ENCODE assay signal across 8 mouse cellular contexts in the genomic region with DNA sequence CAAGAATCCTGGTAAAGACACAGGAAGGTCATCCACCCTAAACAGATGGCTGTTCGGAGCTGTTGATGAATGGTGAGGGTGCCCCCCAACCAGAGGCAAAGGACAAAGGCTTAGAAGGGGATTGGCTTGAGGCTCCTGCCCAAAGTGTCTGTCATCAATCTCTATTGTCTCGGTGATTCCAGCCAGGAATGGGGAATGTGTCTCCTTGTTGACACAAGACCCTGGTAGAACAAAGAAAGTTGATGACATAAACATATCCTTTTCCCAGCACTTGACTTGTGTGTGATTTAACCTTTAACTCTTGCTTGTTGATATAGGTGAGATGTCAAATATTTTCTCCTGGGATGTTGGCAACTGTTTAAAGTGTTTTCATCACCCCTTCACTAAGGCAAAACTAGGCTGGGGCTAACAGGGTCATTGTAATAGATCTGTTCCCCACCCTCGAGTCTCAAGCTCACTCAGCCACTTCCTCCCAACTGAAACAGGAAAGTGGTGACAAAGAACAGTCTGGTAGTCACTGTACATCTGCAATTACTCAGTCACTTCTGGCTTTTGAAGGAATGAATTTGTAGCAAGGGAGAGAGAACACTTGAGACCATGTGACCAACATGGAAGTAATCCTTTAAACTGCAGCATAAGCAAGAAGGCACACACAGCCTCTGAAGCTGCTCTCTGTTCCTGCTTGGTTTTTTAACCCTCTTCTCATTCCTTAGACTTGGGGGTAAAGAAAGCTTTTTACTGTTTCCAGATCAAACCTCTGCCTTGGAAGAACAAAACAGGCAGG. TPM values are rescaled to one million over a fixed set of nuclear protein-coding genes. Genes with fewer than 3 reads are reported as not detected.
DNase-seq lines count a peak whose midpoint lies in the region; ATAC-seq and TF ChIP-seq lines count a peak whose summit lies in the region.

No protein-coding gene starts in this region.

- WGBS in lung, adult 2 months, result 27% methylated on average over 3 of the region's 3 CpGs
- WGBS in stomach, embryonic 15.5 days, result 18% methylated on average over 3 of the region's 3 CpGs

- H3K4me1 ChIP-seq in lung, adult 2 months (ENCODE audit: control insufficient read depth, insufficient read depth, low read length), result peaks cover 6% of the 10 kb centered on the region
- no peaks in the 10 kb centered on the region for H3K4me1 ChIP-seq in stomach, embryonic 15.5 days

- peak; percentile 30 for DNase-seq in lung, postnatal 10 days
- no peak for DNase-seq in lung, adult 2 months
- DNase-seq in heart, adult 8-10 months (ENCODE audit: low spot score), result peak; percentile 74
- peak; percentile 34 for DNase-seq in kidney, postnatal 10 days
- no peak for DNase-seq in testis, postnatal 14 days (ENCODE audit: low spot score)
- DNase-seq in thymus, adult 18-20 months, result no peak
- no peak for DNase-seq in left cerebral cortex, adult 18-20 months (ENCODE audit: low spot score in 2 of 2)

- no peaks in the 10 kb centered on the region for H3K27me3 ChIP-seq in stomach, embryonic 15.5 days (replicated peaks)

- H3K9ac ChIP-seq in stomach, embryonic 15.5 days, result no peak overlapping the region

- TF ChIP-seq POLR2A in lung, adult 2 months (IDR thresholded peaks at IDR 0.05; ENCODE audit: borderline replicate concordance, extremely low read depth, low read depth, low read length), result no peak

- peak; percentile 60; the same call in 1 of the 2 replicates for ATAC-seq in stomach, embryonic 15.5 days (ENCODE audit: insufficient read depth, low FRiP score, low read depth)

- TF ChIP-seq CTCF in lung, adult 2 months (IDR thresholded peaks at IDR 0.05; ENCODE audit: insufficient read depth, low read length), result no peak

- H3K36me3 ChIP-seq in stomach, embryonic 15.5 days, result no peaks in the 10 kb centered on the region

- no peaks in the 10 kb centered on the region for H3K9me3 ChIP-seq in stomach, embryonic 15.5 days

- H3K4me3 ChIP-seq in lung, adult 2 months (replicated peaks; ENCODE audit: extremely low read depth, low read depth, low read length), result no peak overlapping the region
- H3K4me3 ChIP-seq in stomach, embryonic 15.5 days (replicated peaks), result no peak overlapping the region

- no peak overlapping the region for H3K4me2 ChIP-seq in stomach, embryonic 15.5 days

- H3K27ac ChIP-seq in stomach, embryonic 15.5 days, result peak overlapping the region; percentile 27; the same call in 1 of the 2 replicates

RNA-seq across cellular contexts. Expression of gene Dab2, which starts 39.4 kb away (rescaled TPM):
- polyA plus RNA-seq in lung, adult 2 months (2012; rRNA removed), result 33.7 and 43.4 TPM in 2 replicates
- 10 to 100 TPM; 18.9 to 27.1 (median 22.0) TPM for total RNA-seq in heart, adult 8-10 months (2022)
- 34.1 and 43.3 TPM in 2 replicates for polyA plus RNA-seq in stomach, embryonic 15.5 days (2015; fragmentation: Nextera tagmentation; extraction: Ambion mirVana)
- 10 to 100 TPM; 10.8 to 11.2 TPM for total RNA-seq in left cerebral cortex, adult 18-20 months (2021)

Comparison
In these comparisons a context has a peak if more than half of its experiments do, and no peak if none do; other contexts are left out.
1. DNase-seq: peak in lung, postnatal 10 days (single experiment), heart, adult 8-10 months (single experiment) and kidney, postnatal 10 days (single experiment); none in lung, adult 2 months (single experiment), testis, postnatal 14 days (single experiment), thymus, adult 18-20 months (0 of 2) and left cerebral cortex, adult 18-20 months (0 of 2).